Mouse (Mus musculus) forebrain, postnatal 0 days (tissue): Measurements from ENCODE around the gene Acot5. TPM values are rescaled to one million over a fixed set of nuclear protein-coding genes. Genes with fewer than 3 reads are reported as not detected.
"Not testable (repeated sequence)": the region's sequence is repeated elsewhere in the genome, so short reads cannot be mapped to it uniquely, and the experiment has no call there.

Experiments used
- ATAC-seq: fragments of 200-750 bp; cut with Nextera tagmentation; 2 replicates; pipeline ENCODE4 v1.8.0; 2017; ENCODE audit warnings: mild to moderate bottlenecking, moderate library complexity
- DNase-seq: peaks from one replicate; pipeline ENCODE4 v3.0.0-alpha.2; 2015
- H3K27ac ChIP-seq: fragments of 300-500 bp; sonication (generic); 2 replicates; pipeline ENCODE4 v1.5.1; 2014; ENCODE audit warnings: low read depth, mild to moderate bottlenecking, antibody characterized with exemption, low read length, moderate library complexity, mixed read lengths
- H3K27me3 ChIP-seq: fragments of 300-500 bp; sonication (generic); 2 replicates; pipeline ENCODE4 v1.6.1; 2014; ENCODE audit warnings: mild to moderate bottlenecking, low read length, mixed read lengths; ENCODE audit not compliant: insufficient read depth
- H3K36me3 ChIP-seq: fragments of 300-500 bp; sonication (generic); 2 replicates; pipeline ENCODE4 v1.6.1; 2014; ENCODE audit warnings: mild to moderate bottlenecking, moderate library complexity; ENCODE audit not compliant: insufficient read depth
- H3K4me1 ChIP-seq: fragments of 300-500 bp; sonication (generic); 2 replicates; pipeline ENCODE4 v1.6.1; 2014; ENCODE audit warnings: antibody characterized with exemption; ENCODE audit not compliant: insufficient read depth
- H3K4me2 ChIP-seq: fragments of 300-500 bp; sonication (generic); 2 replicates; pipeline ENCODE4 v1.6.1; 2014; ENCODE audit warnings: low read depth, mild to moderate bottlenecking, moderate library complexity
- H3K4me3 ChIP-seq: fragments of 300-500 bp; sonication (generic); 2 replicates; pipeline ENCODE4 v1.5.1; 2014; ENCODE audit warnings: low read depth, low read length, mixed read lengths
- H3K9ac ChIP-seq: fragments of 300-500 bp; sonication (generic); 2 replicates; pipeline ENCODE4 v1.6.1; 2014; ENCODE audit warnings: mild to moderate bottlenecking
- H3K9me3 ChIP-seq: fragments of 300-500 bp; sonication (generic); 2 replicates; pipeline ENCODE4 v1.6.1; 2016; ENCODE audit warnings: low read length
- CTCF ChIP-seq: sonication (generic); IDR thresholded peaks from 2 replicates; pipeline ENCODE4 v1.5.1; 2016; ENCODE audit warnings: antibody characterized with exemption, control low read depth, low read depth
- WGBS: fragments of 180-500 bp; shearing (Covaris S2); extraction: QIAGEN DNeasy Blood & Tissue Kit; methylation state at CpG from one replicate; pipeline ENCODE4 v1.1.7; 2014; 5-methylcytosine and 5-hydroxymethylcytosine counted together
- polyA plus RNA-seq: library from polyadenylated mRNA; unstranded; fragments of >200 nt; fragmentation: Nextera tagmentation; extraction: Ambion mirVana; gene quantifications from 2 replicates; pipeline ENCODE4 v1.2.1, GENCODE M21; 2015
- total RNA-seq: library from RNA; depleted of rRNA; stranded (reverse); fragments of >200 nt; gene quantifications from 2 replicates; pipeline ENCODE4 v1.2.3, GENCODE M21; 2014; rRNA removed

Acot5 gene
- 1.5 and 2.3 TPM in 2 replicates for total RNA-seq
- polyA plus RNA-seq: 0.93 and 1.3 TPM in 2 replicates

- Histone ChIP-seq H3K27ac (no peak within 1 kb of the TSS), H3K4me1 (no peaks in the 10 kb centered on the region), H3K9me3 (no peaks in the 10 kb centered on the region), H3K27me3 (no peaks in the 10 kb centered on the region; the same call in none of the 2 replicates), H3K9ac (peak within 1 kb of the TSS; percentile 28), H3K4me3 (peak within 1 kb of the TSS; percentile 42), H3K36me3 (no peaks in the 10 kb centered on the region), H3K4me2 (peak within 1 kb of the TSS; percentile 57)
- 58% methylated on average over 9 of the region's 9 CpGs for WGBS
- ATAC-seq: no peak
- DNase-seq: no peak
- no peak for TF ChIP-seq CTCF
These were observed at the start of gene Acot5 for GRCm38 (mm10) chr12:84068986-84069385. Acot5 (plus strand) TSS chr12:84069325.

DNA sequence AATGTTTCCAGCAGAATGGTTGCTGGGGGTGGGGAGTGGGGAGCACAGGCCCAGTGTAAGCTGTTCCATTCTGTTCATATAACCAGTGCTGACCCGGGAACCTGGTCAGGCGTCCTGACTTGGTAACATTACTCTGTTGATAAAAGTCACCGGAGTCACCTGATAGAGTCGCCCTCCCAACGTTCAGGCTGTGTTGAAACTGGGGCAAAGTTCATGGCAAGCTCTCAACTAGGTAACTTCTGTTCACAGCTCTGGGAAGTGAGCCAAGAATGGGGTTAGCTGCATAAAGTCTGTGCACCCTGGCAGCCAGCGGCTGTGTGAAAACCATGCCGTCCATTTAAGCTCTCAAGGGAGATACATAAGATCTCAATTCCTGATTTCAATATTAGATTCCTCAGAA is 48.6 kb upstream of the Acot5 start:
- H3K4me2 ChIP-seq, H3K4me3 ChIP-seq, H3K27ac ChIP-seq, H3K9ac ChIP-seq, H3K4me1 ChIP-seq, H3K9me3 ChIP-seq, H3K27me3 ChIP-seq, ATAC-seq, H3K36me3 ChIP-seq: not testable (repeated sequence)
- 51% methylated on average over 7 of the region's 7 CpGs for WGBS
- peak; percentile 35 for DNase-seq

- not testable (repeated sequence) for H3K27ac ChIP-seq, DNase-seq, H3K36me3 ChIP-seq, H3K4me1 ChIP-seq, H3K4me3 ChIP-seq, ATAC-seq, H3K9me3 ChIP-seq, H3K27me3 ChIP-seq, H3K9ac ChIP-seq, H3K4me2 ChIP-seq
- WGBS: 93% methylated on average over 4 of the region's 4 CpGs
These were observed 46.9 kb upstream of the Acot5 start for GRCm38 (mm10) chr12:84022266-84022665.

DNA sequence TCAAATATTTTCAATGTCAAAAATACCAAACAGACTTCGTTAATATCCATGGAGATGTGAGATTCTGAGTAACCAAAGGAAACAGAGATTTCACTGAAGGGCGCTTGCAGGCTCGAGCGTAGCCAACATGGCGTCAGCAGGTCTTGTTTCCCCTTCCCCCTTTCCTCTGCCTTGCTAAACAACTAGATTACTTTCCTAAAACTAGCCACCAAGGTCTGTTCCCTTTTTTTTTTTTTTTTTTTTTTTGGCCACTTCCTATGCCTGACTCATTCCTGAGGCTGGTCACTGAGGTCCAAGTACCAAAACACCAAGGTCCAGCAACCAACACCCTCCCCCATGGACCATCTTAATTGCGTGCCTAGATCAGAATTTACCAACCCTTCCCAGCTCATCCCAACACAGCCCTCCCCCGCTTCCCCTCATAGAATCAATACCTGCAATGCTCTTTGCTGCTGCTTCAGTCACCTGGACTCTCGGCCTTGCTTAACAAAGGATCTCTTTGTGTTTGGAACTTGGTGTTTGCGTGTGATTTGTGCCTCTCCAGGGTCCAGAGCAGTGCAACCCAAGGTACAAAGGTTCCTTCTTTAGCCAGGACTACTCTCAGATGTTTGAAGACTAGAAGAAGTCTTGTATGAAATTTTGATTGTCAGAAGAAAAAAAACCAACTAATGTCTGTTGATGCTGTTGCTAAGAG is 45.9 kb upstream of the Acot5 start:
- Histone ChIP-seq H3K4me1 (no peaks in the 10 kb centered on the region), H3K27me3 (no peaks in the 10 kb centered on the region), H3K4me3 (no peak overlapping the region), H3K9me3 (no peaks in the 10 kb centered on the region), H3K4me2 (no peak overlapping the region), H3K9ac (no peak overlapping the region), H3K27ac (no peak overlapping the region), H3K36me3 (no peaks in the 10 kb centered on the region)
- ATAC-seq (no peak), DNase-seq (no peak)
- no peak for TF ChIP-seq CTCF
- WGBS: 83% methylated on average over 9 of the region's 9 CpGs

DNA sequence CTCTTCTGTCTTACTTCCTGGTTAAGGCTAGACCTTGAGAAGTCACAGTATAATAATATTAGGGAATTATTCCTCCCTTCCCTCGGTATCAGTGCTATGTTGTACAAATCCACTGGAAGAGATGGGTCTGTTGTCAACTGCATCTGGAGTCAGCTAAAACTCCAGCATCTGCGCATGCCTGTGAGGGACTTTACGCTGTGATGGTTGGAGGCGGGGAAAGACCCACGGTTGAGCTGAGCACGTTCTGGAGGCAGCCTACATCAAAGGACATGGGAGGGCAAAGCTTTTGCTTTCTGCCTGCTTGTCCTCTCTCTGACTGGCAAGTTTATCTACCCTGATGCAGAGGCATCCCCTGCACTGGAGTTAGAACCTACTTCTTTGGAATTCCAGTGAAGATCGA is 43.2 kb upstream of the Acot5 start:
- no peak overlapping the region for H3K9ac ChIP-seq
- no peaks in the 10 kb centered on the region for H3K9me3 ChIP-seq
- no peaks in the 10 kb centered on the region for H3K36me3 ChIP-seq
- DNase-seq (no peak), ATAC-seq (no peak)
- WGBS: 92% methylated on average over 7 of the region's 7 CpGs
- TF ChIP-seq CTCF: no peak
- H3K4me1 ChIP-seq: no peaks in the 10 kb centered on the region
- no peaks in the 10 kb centered on the region for H3K27me3 ChIP-seq
- no peak overlapping the region for H3K4me2 ChIP-seq
- no peak overlapping the region for H3K27ac ChIP-seq
- H3K4me3 ChIP-seq: no peak overlapping the region

DNA sequence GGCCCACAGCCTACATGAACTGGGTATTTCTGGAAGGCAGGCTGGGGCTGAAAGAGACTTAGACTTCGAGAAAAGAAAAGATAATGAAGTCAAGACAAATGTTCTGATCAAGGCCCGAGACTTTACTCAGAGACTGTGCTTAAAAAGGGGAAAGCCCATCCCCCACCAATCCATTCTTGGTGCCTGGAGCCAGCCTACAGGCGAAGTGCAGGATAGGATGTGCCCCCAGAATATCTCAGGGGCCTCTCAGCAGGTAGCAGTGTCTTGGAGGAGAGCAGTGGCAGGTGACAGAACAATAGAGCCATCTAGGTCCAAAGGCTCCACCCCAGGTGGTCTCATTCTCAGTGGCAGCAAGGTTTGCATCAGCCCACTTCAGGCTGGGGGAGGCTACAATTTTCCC is 40.8 kb upstream of the Acot5 start:
- not testable (repeated sequence) for H3K4me3 ChIP-seq, H3K9ac ChIP-seq, DNase-seq, H3K4me2 ChIP-seq, H3K9me3 ChIP-seq, H3K36me3 ChIP-seq, H3K27me3 ChIP-seq, H3K27ac ChIP-seq, H3K4me1 ChIP-seq, ATAC-seq
- WGBS: 47% methylated on average over 3 of the region's 3 CpGs

DNA sequence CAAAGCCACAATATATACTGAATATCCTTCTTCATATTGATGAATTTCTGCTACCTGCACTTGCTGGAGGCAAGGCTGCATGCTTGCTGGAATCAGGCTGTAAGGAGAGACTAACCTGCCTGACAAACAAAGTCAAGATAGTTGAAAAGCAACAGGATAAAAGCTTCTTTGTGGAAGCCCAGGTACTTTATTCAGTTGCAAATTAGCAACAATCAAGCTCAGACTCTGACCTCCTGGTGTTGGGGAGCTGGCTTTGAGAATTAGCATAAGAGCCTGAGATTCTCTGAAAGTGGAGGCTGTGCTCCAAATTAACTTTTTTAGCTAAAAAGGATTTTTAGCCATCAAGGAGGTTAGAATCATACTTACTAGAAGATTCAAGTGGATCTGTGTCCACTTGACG is 40.1 kb upstream of the Acot5 start:
- WGBS: 82% methylated on average over 1 of the region's 1 CpGs
- not testable (repeated sequence) for H3K4me3 ChIP-seq, H3K9ac ChIP-seq, ATAC-seq, H3K4me2 ChIP-seq, H3K9me3 ChIP-seq, H3K4me1 ChIP-seq, DNase-seq, H3K27ac ChIP-seq, H3K27me3 ChIP-seq, H3K36me3 ChIP-seq
